In genomic region chr17:34604061-34604508, GRCm38 (mm10) we compare ENCODE assay signal across 8 mouse cellular contexts. TPM values are rescaled to one million over a fixed set of nuclear protein-coding genes. Genes with fewer than 3 reads are reported as not detected.
DNase-seq lines count a peak whose midpoint lies in the region; ATAC-seq lines count a peak whose summit lies in the region.

Gene Agpat1 (plus strand): TSS chr17:34604262.

- no peaks in the 10 kb centered on the region for H3K9me3 ChIP-seq in intestine, embryonic 15.5 days

- peak within 1 kb of the TSS; percentile 88 for H3K4me3 ChIP-seq in intestine, embryonic 15.5 days (replicated peaks)

- H3K9ac ChIP-seq in intestine, embryonic 15.5 days, result peak within 1 kb of the TSS; percentile 95

- no peaks in the 10 kb centered on the region for H3K27me3 ChIP-seq in intestine, embryonic 15.5 days (replicated peaks)

- peaks cover 16% of the 10 kb centered on the region for H3K36me3 ChIP-seq in intestine, embryonic 15.5 days

- peak; percentile 99 for DNase-seq in adrenal gland, adult 2 months
- DNase-seq in embryo, embryonic 11.5 days (ENCODE audit: low read depth, low spot score), result peak; percentile 98
- peak; percentile 97 to 99 for DNase-seq in gastrocnemius, postnatal 4 days (ENCODE audit: low spot score in 2 of 2)
- DNase-seq in left cerebral cortex, postnatal 14 days (ENCODE audit: low spot score in 2 of 2), result peak; percentile 97 to 99
- DNase-seq in right cerebral cortex, postnatal 14 days, result peak; percentile 98
- peak; percentile 92 to 98 for DNase-seq in urinary bladder, postnatal 36 days (ENCODE audit: low spot score in 2 of 2)

- intact Hi-C loops in left cerebral cortex, postnatal 14 days (cut with DNase I), result loop anchor here (10.0 kb wide), 2 partner anchors 569 to 631 kb away; partner anchors contain the start of genes Atp6v1g2, Col11a2, Nfkbil1 and Rxrb

- peaks cover 45% of the 10 kb centered on the region for H3K4me1 ChIP-seq in intestine, embryonic 15.5 days (replicated peaks)

- H3K4me2 ChIP-seq in intestine, embryonic 15.5 days (replicated peaks), result peak within 1 kb of the TSS; percentile 91

- peak within 1 kb of the TSS; percentile 91 for H3K27ac ChIP-seq in intestine, embryonic 15.5 days

- WGBS in intestine, embryonic 15.5 days, result under 1% methylated on average over 35 of the region's 35 CpGs

- peak; percentile 89 for ATAC-seq in intestine, embryonic 15.5 days
- ATAC-seq in megakaryocyte-erythroid progenitor cell, adult 5-6 weeks (replicated peaks; ENCODE audit: low FRiP score, low TSS enrichment, poor library complexity, severe bottlenecking), result peak; percentile 73

RNA-seq across cellular contexts. Expression of gene Agpat1, which starts in this region (rescaled TPM):
- 100 to 1,000 TPM; 113 to 118 TPM for total RNA-seq in adrenal gland, adult 2 months (2021)
- polyA plus RNA-seq in adrenal gland, adult 2 months (2012; rRNA removed), result 275 and 286 TPM in 2 replicates
- total RNA-seq in gastrocnemius, postnatal 4 days (2021), result 10 to 100 TPM; 42.0 to 42.9 TPM
- polyA plus RNA-seq in intestine, embryonic 15.5 days (2015; fragmentation: Nextera tagmentation; extraction: Ambion mirVana), result 51.2 and 60.8 TPM in 2 replicates
- total RNA-seq in left cerebral cortex, postnatal 14 days (2021), result 100 to 1,000 TPM; 175 to 180 TPM
- total RNA-seq in megakaryocyte-erythroid progenitor cell, adult 5-6 weeks (2014; fragmentation: Nextera tagmentation), result 76.3 and 104 TPM in 2 replicates
- total RNA-seq in megakaryocyte-erythroid progenitor cell, adult 5-6 weeks (2017), result 19.0 and 51.2 TPM in 2 replicates

Comparison
In these comparisons a context has a peak if more than half of its experiments do, and no peak if none do; other contexts are left out.
1. Peak in every context shown above with its lines: DNase-seq, ATAC-seq, H3K4me3 ChIP-seq and H3K27ac ChIP-seq.